ENCODE assay signal across 14 mouse cellular contexts in genomic region chr5:75084393-75084870, GRCm38 (mm10). TPM values are rescaled to one million over a fixed set of nuclear protein-coding genes. Genes with fewer than 3 reads are reported as not detected.
A peak's percentile ranks its signal among the peaks of the same experiment; 100 is the strongest.
DNase-seq lines count a peak whose midpoint lies in the region; ATAC-seq and TF ChIP-seq lines count a peak whose summit lies in the region.
"Had no signal": no experiment of that assay in that cellular context is flagged by ENCODE, and none has a peak within 500 bp of the region (broad histone marks: within the 10 kb centered on the region; RNA-seq: fewer than 3 reads in every experiment).

No protein-coding gene starts in this region.

- ATAC-seq in hindbrain, embryonic 16.5 days: no peak
- ATAC-seq in midbrain, embryonic 13.5 days: no peak
- no peak for ATAC-seq in midbrain, embryonic 14.5 days (ENCODE audit: low FRiP score, low TSS enrichment)
- ATAC-seq in hindbrain, postnatal 0 days: no peak
- ATAC-seq: liver, embryonic 12.5 days had no signal

- no peak for TF ChIP-seq CTCF in hindbrain, postnatal 0 days (IDR thresholded peaks at IDR 0.05; ENCODE audit: low read depth)

- no peaks in the 10 kb centered on the region for H3K36me3 ChIP-seq in hindbrain, embryonic 10.5 days
- H3K36me3 ChIP-seq in hindbrain, embryonic 16.5 days (ENCODE audit: control insufficient read depth, insufficient read depth, low read length): no peaks in the 10 kb centered on the region
- H3K36me3 ChIP-seq in midbrain, embryonic 13.5 days: no peaks in the 10 kb centered on the region
- H3K36me3 ChIP-seq in midbrain, embryonic 14.5 days (ENCODE audit: control insufficient read depth, insufficient read depth, low read length): no peaks in the 10 kb centered on the region
- H3K36me3 ChIP-seq in hindbrain, postnatal 0 days (ENCODE audit: insufficient read depth, low read length): no peaks in the 10 kb centered on the region
- H3K36me3 ChIP-seq: liver, embryonic 12.5 days had no signal

- DNase-seq in embryo, embryonic 10 days (ENCODE audit: low spot score): peak; percentile 28
- no peak for DNase-seq in embryo, embryonic 10.5 days (ENCODE audit: low spot score)
- no peak for DNase-seq in hindbrain, embryonic 10.5 days (ENCODE audit: low spot score)
- DNase-seq in midbrain, embryonic 14.5 days: no peak
- DNase-seq in hindbrain, postnatal 0 days (ENCODE audit: low spot score): no peak
- no peak for DNase-seq in urinary bladder, postnatal 36 days (ENCODE audit: low spot score in 2 of 2)
- DNase-seq: cerebellum, adult 8-10 months; kidney, postnatal 14 days; lung, postnatal 14 days; right cerebral cortex, postnatal 14 days; thymus, postnatal 25 days had no signal

- H3K4me1 ChIP-seq in hindbrain, embryonic 10.5 days (replicated peaks): peaks cover 36% of the 10 kb centered on the region
- peaks cover 4% of the 10 kb centered on the region for H3K4me1 ChIP-seq in hindbrain, embryonic 16.5 days (ENCODE audit: control insufficient read depth, insufficient read depth, low read depth, low read length)
- H3K4me1 ChIP-seq in midbrain, embryonic 13.5 days (replicated peaks): peaks cover 28% of the 10 kb centered on the region
- peaks cover 10% of the 10 kb centered on the region for H3K4me1 ChIP-seq in midbrain, embryonic 14.5 days (ENCODE audit: control insufficient read depth, insufficient read depth, low read length)
- H3K4me1 ChIP-seq in hindbrain, postnatal 0 days (ENCODE audit: insufficient read depth, low read length): no peaks in the 10 kb centered on the region; the same call in 1 of the 2 replicates
- H3K4me1 ChIP-seq: liver, embryonic 12.5 days had no signal

- no peaks in the 10 kb centered on the region for H3K9me3 ChIP-seq in hindbrain, embryonic 10.5 days
- no peaks in the 10 kb centered on the region for H3K9me3 ChIP-seq in hindbrain, embryonic 16.5 days (ENCODE audit: control insufficient read depth, low read length)
- H3K9me3 ChIP-seq in midbrain, embryonic 13.5 days: no peaks in the 10 kb centered on the region
- H3K9me3 ChIP-seq in midbrain, embryonic 14.5 days (ENCODE audit: control insufficient read depth, low read length): no peaks in the 10 kb centered on the region
- H3K9me3 ChIP-seq in hindbrain, postnatal 0 days (ENCODE audit: low read length): no peaks in the 10 kb centered on the region
- H3K9me3 ChIP-seq: liver, embryonic 12.5 days had no signal

- 0 out of 2 replicates have a peak overlapping the region, but pooled peaks have one; percentile 36 for H3K4me3 ChIP-seq in hindbrain, embryonic 10.5 days
- no peak overlapping the region for H3K4me3 ChIP-seq in hindbrain, embryonic 16.5 days (ENCODE audit: low read length)
- H3K4me3 ChIP-seq in midbrain, embryonic 13.5 days (replicated peaks): no peak overlapping the region
- H3K4me3 ChIP-seq in midbrain, embryonic 14.5 days (replicated peaks; ENCODE audit: low read depth, low read length): no peak overlapping the region
- H3K4me3 ChIP-seq in hindbrain, postnatal 0 days (ENCODE audit: low read length): peak overlapping the region; percentile 10; the same call in 1 of the 2 replicates
- H3K4me3 ChIP-seq: liver, embryonic 12.5 days had no signal

- H3K27ac ChIP-seq in hindbrain, embryonic 10.5 days: no peak overlapping the region
- no peak overlapping the region for H3K27ac ChIP-seq in hindbrain, embryonic 16.5 days (ENCODE audit: low read depth, low read length)
- no peak overlapping the region for H3K27ac ChIP-seq in midbrain, embryonic 13.5 days
- no peak overlapping the region for H3K27ac ChIP-seq in midbrain, embryonic 14.5 days (replicated peaks; ENCODE audit: low read depth, low read length)
- no peak overlapping the region for H3K27ac ChIP-seq in hindbrain, postnatal 0 days
- H3K27ac ChIP-seq: liver, embryonic 12.5 days had no signal

- H3K4me2 ChIP-seq in hindbrain, embryonic 16.5 days (ENCODE audit: low read length): no peak overlapping the region; the same call in 1 of the 2 replicates
- peak overlapping the region; percentile 42; the same call in 1 of the 2 replicates for H3K4me2 ChIP-seq in midbrain, embryonic 13.5 days (replicated peaks)
- no peak overlapping the region for H3K4me2 ChIP-seq in midbrain, embryonic 14.5 days (ENCODE audit: low read length)
- H3K4me2 ChIP-seq in hindbrain, postnatal 0 days (ENCODE audit: low read depth, low read length): peak overlapping the region; percentile 24
- H3K4me2 ChIP-seq: liver, embryonic 12.5 days had no signal

- H3K9ac ChIP-seq in hindbrain, embryonic 16.5 days (ENCODE audit: low read depth, low read length): no peak overlapping the region
- H3K9ac ChIP-seq in midbrain, embryonic 13.5 days (replicated peaks): no peak overlapping the region
- H3K9ac ChIP-seq in midbrain, embryonic 14.5 days (replicated peaks; ENCODE audit: low read length): no peak overlapping the region
- H3K9ac ChIP-seq in hindbrain, postnatal 0 days (replicated peaks; ENCODE audit: low read length): no peak overlapping the region
- H3K9ac ChIP-seq: liver, embryonic 12.5 days had no signal

- WGBS in hindbrain, embryonic 10.5 days: 1% methylated on average over 8 of the region's 8 CpGs
- WGBS in hindbrain, embryonic 16.5 days: 1% methylated on average over 8 of the region's 8 CpGs
- WGBS in midbrain, embryonic 13.5 days: under 1% methylated on average over 8 of the region's 8 CpGs
- WGBS in midbrain, embryonic 14.5 days: 1% methylated on average over 8 of the region's 8 CpGs
- WGBS in hindbrain, postnatal 0 days: 2% methylated on average over 8 of the region's 8 CpGs

- peaks cover 100% of the 10 kb centered on the region for H3K27me3 ChIP-seq in hindbrain, embryonic 10.5 days (ENCODE audit: insufficient read depth, poor library complexity, severe bottlenecking)
- peaks cover 49% of the 10 kb centered on the region for H3K27me3 ChIP-seq in hindbrain, embryonic 16.5 days (replicated peaks; ENCODE audit: control insufficient read depth, insufficient read depth, low read length)
- peaks cover 97% of the 10 kb centered on the region for H3K27me3 ChIP-seq in midbrain, embryonic 13.5 days
- peaks cover 92% of the 10 kb centered on the region for H3K27me3 ChIP-seq in midbrain, embryonic 14.5 days (ENCODE audit: control insufficient read depth, insufficient read depth, low read length)
- H3K27me3 ChIP-seq in hindbrain, postnatal 0 days (ENCODE audit: insufficient read depth, low read length): peaks cover 75% of the 10 kb centered on the region

RNA-seq across cellular contexts. Expression of gene Gsx2, which starts 9.0 kb away (rescaled TPM):
- polyA plus RNA-seq in hindbrain, embryonic 10.5 days (2016; fragmentation: Nextera tagmentation; extraction: Ambion mirVana): 0.67 and 5.9 TPM in 2 replicates
- 0.15 and 0.18 TPM in 2 replicates for polyA plus RNA-seq in hindbrain, embryonic 16.5 days (2015; fragmentation: Nextera tagmentation; extraction: Ambion mirVana)
- polyA plus RNA-seq in midbrain, embryonic 13.5 days (2015; fragmentation: Nextera tagmentation; extraction: Ambion mirVana): 0.31 and 0.94 TPM in 2 replicates
- not detected in 2 replicates for polyA plus RNA-seq in midbrain, embryonic 14.5 days (2014; fragmentation: Nextera tagmentation; extraction: Ambion mirVana)
- 0.47 TPM in 1 of 2 replicates, not detected in the other for total RNA-seq in hindbrain, postnatal 0 days (2014; rRNA removed)
- polyA plus RNA-seq in hindbrain, postnatal 0 days (2015; fragmentation: Nextera tagmentation; extraction: Ambion mirVana): 0.14 TPM in 1 of 2 replicates, not detected in the other
- polyA plus RNA-seq: liver, embryonic 12.5 days had no signal

RNA-seq across cellular contexts. Expression of gene Chic2, which starts 39.9 kb away (rescaled TPM):
- polyA plus RNA-seq in hindbrain, embryonic 10.5 days (2016; fragmentation: Nextera tagmentation; extraction: Ambion mirVana): 33.3 and 38.7 TPM in 2 replicates
- 24.0 and 26.5 TPM in 2 replicates for polyA plus RNA-seq in hindbrain, embryonic 16.5 days (2015; fragmentation: Nextera tagmentation; extraction: Ambion mirVana)
- 28.7 and 29.1 TPM in 2 replicates for polyA plus RNA-seq in midbrain, embryonic 13.5 days (2015; fragmentation: Nextera tagmentation; extraction: Ambion mirVana)
- polyA plus RNA-seq in midbrain, embryonic 14.5 days (2014; fragmentation: Nextera tagmentation; extraction: Ambion mirVana): 45.3 and 50.3 TPM in 2 replicates
- total RNA-seq in hindbrain, postnatal 0 days (2014; rRNA removed): 10.5 and 12.8 TPM in 2 replicates
- 33.9 and 34.6 TPM in 2 replicates for polyA plus RNA-seq in hindbrain, postnatal 0 days (2015; fragmentation: Nextera tagmentation; extraction: Ambion mirVana)

Comparison
In these comparisons a context has a peak if more than half of its experiments do, and no peak if none do; other contexts are left out.
1. H3K4me3 ChIP-seq: peak in hindbrain, embryonic 10.5 days (single experiment) and hindbrain, postnatal 0 days (single experiment); none in hindbrain, embryonic 16.5 days (single experiment), midbrain, embryonic 13.5 days (single experiment) and midbrain, embryonic 14.5 days (single experiment).
2. H3K4me2 ChIP-seq: peak in midbrain, embryonic 13.5 days (single experiment) and hindbrain, postnatal 0 days (single experiment); none in hindbrain, embryonic 16.5 days (single experiment) and midbrain, embryonic 14.5 days (single experiment).